In genomic region chr11:46064767-46065166, GRCm38 (mm10) we compare ENCODE assay signal across 8 mouse cellular contexts. TPM values are rescaled to one million over a fixed set of nuclear protein-coding genes. Genes with fewer than 3 reads are reported as not detected.
DNase-seq lines count a peak whose midpoint lies in the region; ATAC-seq and TF ChIP-seq lines count a peak whose summit lies in the region.
"Had no signal": no experiment of that assay in that cellular context is flagged by ENCODE, and none has a peak within 500 bp of the region (broad histone marks: within the 10 kb centered on the region; RNA-seq: fewer than 3 reads in every experiment).

No protein-coding gene starts in this region.

- WGBS in heart, embryonic 15.5 days, result 29% methylated on average over 8 of the region's 8 CpGs

- no peaks in the 10 kb centered on the region for H3K27me3 ChIP-seq in C2C12 (ENCODE audit: control insufficient read depth, insufficient read depth, insufficient read length)
- no peaks in the 10 kb centered on the region for H3K27me3 ChIP-seq in heart, embryonic 15.5 days

- TF ChIP-seq CTCF in C2C12 (IDR thresholded peaks at IDR 0.05; ENCODE audit: control insufficient read depth, insufficient read depth, insufficient read length), result no peak

- H3K79me2 ChIP-seq in C2C12 (ENCODE audit: control insufficient read depth, insufficient read depth), result peaks cover 4% of the 10 kb centered on the region

- H3K9ac ChIP-seq in ES-E14 (ENCODE audit: insufficient read depth, low read depth, low read length, poor library complexity, severe bottlenecking), result peak overlapping the region; percentile 30
- H3K9ac ChIP-seq in heart, embryonic 15.5 days, result no peak overlapping the region

- no peaks in the 10 kb centered on the region for H3K9me3 ChIP-seq in ES-E14 (ENCODE audit: control insufficient read depth, insufficient read depth, low read depth, low read length)
- H3K9me3 ChIP-seq in heart, embryonic 15.5 days (replicated peaks), result no peaks in the 10 kb centered on the region
- H3K9me3 ChIP-seq: megakaryocyte, embryonic 14.5 days had no signal

- DNase-seq in ES-E14 (ENCODE audit: low read depth, low spot score), result no peak
- peak; percentile 70 to 73 for DNase-seq in kidney, postnatal 25 days
- no peak for DNase-seq in urinary bladder, postnatal 36 days (ENCODE audit: low spot score in 2 of 2)
- DNase-seq in thymus, postnatal 4 days, result no peak

- H3ac ChIP-seq in C2C12 (ENCODE audit: control insufficient read depth, insufficient read length, low read depth), result peak overlapping the region; percentile 35

- H3K79me3 ChIP-seq in C2C12 (ENCODE audit: low read depth), result peaks cover 5% of the 10 kb centered on the region

- H3K4me3 ChIP-seq in C2C12 (ENCODE audit: insufficient read depth, poor library complexity, severe bottlenecking) (no peak overlapping the region), ES-E14 (ENCODE audit: insufficient read depth in 1 of 2, low read depth in 1 of 2, low read length in 2 of 2, poor library complexity in 1 of 2, severe bottlenecking in 1 of 2) (no peak overlapping the region)
- H3K4me3 ChIP-seq in heart, embryonic 15.5 days, result no peak overlapping the region
- H3K4me3 ChIP-seq: megakaryocyte, embryonic 14.5 days had no signal

- peak overlapping the region; percentile 33; the same call in 1 of the 2 replicates for H3K4me2 ChIP-seq in heart, embryonic 15.5 days

- in situ Hi-C loops in ES-E14 (cut with MboI; ENCODE audit: low sequenced_read_pairs in 2 of 2, unreplicated experiment in 2 of 2), result no loop called here

- ATAC-seq in heart, embryonic 15.5 days (replicated peaks; ENCODE audit: insufficient number of reproducible peaks, insufficient read depth, low FRiP score, low read depth), result no peak
- ATAC-seq in megakaryocyte, adult 5-6 weeks (ENCODE audit: poor library complexity, severe bottlenecking), result no peak

- H3K36me3 ChIP-seq in C2C12 (ENCODE audit: control insufficient read depth, insufficient read depth), result no peaks in the 10 kb centered on the region
- peaks cover 9% of the 10 kb centered on the region for H3K36me3 ChIP-seq in ES-E14 (ENCODE audit: control insufficient read depth, insufficient read depth, low read length, poor library complexity, severe bottlenecking)
- H3K36me3 ChIP-seq in heart, embryonic 15.5 days, result peaks cover 7% of the 10 kb centered on the region; the same call in 1 of the 2 replicates

- H3K27ac ChIP-seq in ES-E14 (ENCODE audit: insufficient read depth, low read depth, low read length, poor library complexity, severe bottlenecking), result peak overlapping the region; percentile 22; the same call in 1 of the 2 replicates
- H3K27ac ChIP-seq in heart, embryonic 15.5 days, result peak overlapping the region; percentile 93

- peaks cover 15 to 34% of the 10 kb centered on the region in 2 experiments for H3K4me1 ChIP-seq in ES-E14 (ENCODE audit: control insufficient read depth in 2 of 2, insufficient read depth in 2 of 2, low read length in 2 of 2, poor library complexity in 1 of 2)
- H3K4me1 ChIP-seq in heart, embryonic 15.5 days (replicated peaks), result peaks cover 80% of the 10 kb centered on the region

TF ChIP-seq in C2C12, 6 proteins besides CTCF, POLR2A, EP300 and RAD21:
- TF ChIP-seq MYOG (IDR thresholded peaks at IDR 0.05; ENCODE audit: control insufficient read depth, extremely low read depth, insufficient read length), result no peak
- no peak for TF ChIP-seq MAX (IDR thresholded peaks at IDR 0.05)

TF ChIP-seq in ES-E14, 5 proteins besides CTCF, POLR2A, EP300 and RAD21:
- TF ChIP-seq MAFK (IDR thresholded peaks at IDR 0.05; ENCODE audit: insufficient read depth, low read depth, low read length) (no peak), HCFC1 (IDR thresholded peaks at IDR 0.05; ENCODE audit: borderline replicate concordance, insufficient read depth, low read length) (no peak), ZNF384 (IDR thresholded peaks at IDR 0.05; ENCODE audit: low read depth, low read length) (no peak), CHD2 (IDR thresholded peaks at IDR 0.05; ENCODE audit: low read depth, low read length) (no peak), ZC3H11A (IDR thresholded peaks at IDR 0.05; ENCODE audit: borderline replicate concordance, low read depth, low read length) (no peak)

RNA-seq across cellular contexts. Expression of gene Adam19, which starts 9.0 kb away (rescaled TPM):
- 14.0 TPM for polyA plus RNA-seq in C2C12 (2012; fragmentation: generic; extraction: Trizol)
- total RNA-seq in ES-E14 (2012; rRNA removed), result 43.8 and 71.1 TPM in 2 replicates
- 19.6 and 26.5 TPM in 2 replicates for polyA plus RNA-seq in heart, embryonic 15.5 days (2015; fragmentation: Nextera tagmentation; extraction: Ambion mirVana)
- total RNA-seq in megakaryocyte, adult 5-6 weeks (2015), result 27.9 and 29.8 TPM in 2 replicates
- 21.9 and 27.3 TPM in 2 replicates for total RNA-seq in megakaryocyte, adult 5-6 weeks (2017)

RNA-seq across cellular contexts. Expression of gene Gm12166, which starts 12.6 kb away (rescaled TPM):
- 4.0 TPM for polyA plus RNA-seq in C2C12 (2012; fragmentation: generic; extraction: Trizol)
- 3.9 and 6.8 TPM in 2 replicates for total RNA-seq in ES-E14 (2012; rRNA removed)
- 2.9 and 4.4 TPM in 2 replicates for polyA plus RNA-seq in heart, embryonic 15.5 days (2015; fragmentation: Nextera tagmentation; extraction: Ambion mirVana)
- total RNA-seq in megakaryocyte, adult 5-6 weeks (2015), result 28.1 and 37.2 TPM in 2 replicates
- total RNA-seq in megakaryocyte, adult 5-6 weeks (2017), result 12.4 and 44.5 TPM in 2 replicates

Comparison
In these comparisons a context has a peak if more than half of its experiments do, and no peak if none do; other contexts are left out.
1. DNase-seq: peak in kidney, postnatal 25 days (2 of 2); none in ES-E14 (single experiment), urinary bladder, postnatal 36 days (0 of 2) and thymus, postnatal 4 days (single experiment).